Comparison of ENCODE assay signal across 1 mouse cellular context in the genomic region with DNA sequence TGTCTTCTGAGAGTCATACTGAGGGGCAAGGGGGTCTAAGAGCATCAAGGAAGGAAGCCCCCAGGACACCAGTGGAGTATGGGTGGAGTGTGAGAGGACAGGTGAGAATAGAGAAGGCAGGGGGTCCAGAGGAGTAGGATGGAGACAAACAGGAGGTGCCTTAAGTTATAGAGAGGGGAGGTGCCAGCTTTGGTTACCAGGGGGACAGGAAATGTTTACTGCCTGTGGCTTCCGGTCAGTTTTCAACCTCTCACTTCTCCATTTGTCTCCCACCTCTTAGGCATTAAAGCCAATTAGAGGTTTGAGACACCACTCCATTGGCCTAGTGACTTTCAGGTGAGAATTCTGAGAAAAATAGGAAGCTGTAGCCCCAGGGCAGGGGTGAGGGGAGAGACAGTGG.
TF ChIP-seq lines count a peak whose summit lies in the region.

No protein-coding gene starts in this region.

TF ChIP-seq in MEL, 35 proteins besides CTCF, POLR2A, EP300 and RAD21 (continued from another document):
- TF ChIP-seq MAX (IDR thresholded peaks at IDR 0.05; ENCODE audit: low read length), result no peak
- no peak for TF ChIP-seq MXI1 (IDR thresholded peaks at IDR 0.05; ENCODE audit: low read depth, low read length)
- no peak for TF ChIP-seq ZC3H11A (IDR thresholded peaks at IDR 0.05; ENCODE audit: low read depth, low read length)
- TF ChIP-seq ZNF384 (IDR thresholded peaks at IDR 0.05; ENCODE audit: low read depth, low read length), result no peak
TF ChIP-seq in MEL: peak in this region for 0.
